Comparison of ENCODE assay signal across 28 mouse cellular contexts in the genomic region with DNA sequence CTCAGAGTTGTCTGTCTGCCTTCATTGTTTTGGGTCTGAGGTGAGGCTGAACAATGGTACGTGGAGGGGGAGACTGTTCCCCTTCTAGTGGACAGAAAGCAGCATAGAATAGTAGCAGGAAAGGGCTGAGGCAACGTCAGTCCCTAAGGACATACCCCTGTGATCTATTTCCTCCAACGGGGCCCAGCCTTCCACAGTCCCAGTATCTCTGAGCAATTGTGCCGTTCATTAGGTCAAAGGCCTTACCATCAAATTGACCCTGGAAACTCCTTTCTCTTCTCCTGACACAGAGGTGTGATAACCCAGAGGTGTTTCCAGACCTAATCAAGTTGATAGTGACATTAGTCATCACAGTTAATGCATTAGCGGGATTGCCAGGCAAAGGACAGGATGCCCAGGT.
"Had no signal": no experiment of that assay in that cellular context is flagged by ENCODE, and none has a peak within 500 bp of the region (broad histone marks: within the 10 kb centered on the region; RNA-seq: fewer than 3 reads in every experiment).

No protein-coding gene starts in this region.

- H3K4me3 ChIP-seq: embryonic facial prominence, embryonic 10.5 days; embryonic facial prominence, embryonic 12.5 days; embryonic facial prominence, embryonic 13.5 days; embryonic facial prominence, embryonic 15.5 days; erythroblast, embryonic 14.5 days; forebrain, embryonic 10.5 days; forebrain, embryonic 12.5 days; forebrain, embryonic 13.5 days; forebrain, embryonic 15.5 days; gastrocnemius, adult 2 months; heart, adult 2 months had no signal

- H3K36me3 ChIP-seq: embryonic facial prominence, embryonic 10.5 days; embryonic facial prominence, embryonic 12.5 days; embryonic facial prominence, embryonic 13.5 days; embryonic facial prominence, embryonic 15.5 days; forebrain, embryonic 10.5 days; forebrain, embryonic 12.5 days; forebrain, embryonic 15.5 days had no signal

- H3K4me2 ChIP-seq: embryonic facial prominence, embryonic 12.5 days; embryonic facial prominence, embryonic 13.5 days; embryonic facial prominence, embryonic 15.5 days; forebrain, embryonic 12.5 days; forebrain, embryonic 13.5 days; forebrain, embryonic 15.5 days had no signal

- H3K9ac ChIP-seq: embryonic facial prominence, embryonic 12.5 days; embryonic facial prominence, embryonic 13.5 days; embryonic facial prominence, embryonic 15.5 days; forebrain, embryonic 12.5 days; forebrain, embryonic 13.5 days; forebrain, embryonic 15.5 days; forebrain, postnatal 0 days had no signal

- H3K9me3 ChIP-seq: embryonic facial prominence, embryonic 10.5 days; embryonic facial prominence, embryonic 12.5 days; embryonic facial prominence, embryonic 13.5 days; embryonic facial prominence, embryonic 15.5 days; forebrain, embryonic 10.5 days; forebrain, embryonic 12.5 days; forebrain, embryonic 13.5 days; forebrain, embryonic 15.5 days had no signal

- ATAC-seq: forebrain, embryonic 13.5 days; forebrain, embryonic 14.5 days; forebrain, embryonic 15.5 days; forebrain, embryonic 16.5 days; forebrain, postnatal 0 days had no signal

- DNase-seq: cerebellum, adult 2 months; cerebellum, adult 8-10 months; cerebellum, adult 9-10 months; cerebellum, adult 9-11 months; cerebellum, postnatal 10 days; cerebellum, postnatal 14 days; cerebellum, postnatal 25 days; cerebellum, postnatal 36 days; embryo, embryonic 11 days; forebrain, postnatal 0 days; gastrocnemius, adult 2 months; gastrocnemius, postnatal 10 days; gastrocnemius, postnatal 14 days; gastrocnemius, postnatal 25 days; heart, adult 11 months; heart, adult 18-20 months; heart, adult 2 months had no signal

- H3K4me1 ChIP-seq: embryonic facial prominence, embryonic 10.5 days; embryonic facial prominence, embryonic 12.5 days; embryonic facial prominence, embryonic 13.5 days; embryonic facial prominence, embryonic 15.5 days; forebrain, embryonic 10.5 days; forebrain, embryonic 13.5 days; forebrain, embryonic 15.5 days had no signal

- H3K27ac ChIP-seq: embryonic facial prominence, embryonic 10.5 days; embryonic facial prominence, embryonic 12.5 days; embryonic facial prominence, embryonic 13.5 days; embryonic facial prominence, embryonic 15.5 days; forebrain, embryonic 10.5 days; forebrain, embryonic 12.5 days; forebrain, embryonic 13.5 days; forebrain, embryonic 15.5 days; gastrocnemius, adult 2 months; heart, adult 2 months had no signal

- H3K27me3 ChIP-seq: embryonic facial prominence, embryonic 12.5 days; embryonic facial prominence, embryonic 13.5 days; embryonic facial prominence, embryonic 15.5 days; forebrain, embryonic 12.5 days; forebrain, embryonic 13.5 days; forebrain, embryonic 15.5 days had no signal
